8 mouse cellular contexts compared by ENCODE assay signal in genomic region chr9:41375984-41376651, GRCm38 (mm10).
A peak's percentile ranks its signal among the peaks of the same experiment; 100 is the strongest.
DNase-seq lines count a peak whose midpoint lies in the region; ATAC-seq lines count a peak whose summit lies in the region.

No protein-coding gene starts in this region.

- H3K4me2 ChIP-seq in kidney, embryonic 15.5 days: peak overlapping the region; percentile 72
- peak overlapping the region; percentile 55 for H3K4me2 ChIP-seq in intestine, embryonic 16.5 days (ENCODE audit: low read depth, low read length)
- peak overlapping the region; percentile 49 for H3K4me2 ChIP-seq in liver, embryonic 11.5 days

- H3K9ac ChIP-seq in kidney, embryonic 15.5 days: peak overlapping the region; percentile 47; the same call in 1 of the 2 replicates
- H3K9ac ChIP-seq in intestine, embryonic 16.5 days (ENCODE audit: low read depth, low read length): peak overlapping the region; percentile 56
- H3K9ac ChIP-seq in liver, embryonic 11.5 days (ENCODE audit: low read depth, low read length): no peak overlapping the region

- no peaks in the 10 kb centered on the region for H3K27me3 ChIP-seq in kidney, embryonic 15.5 days
- H3K27me3 ChIP-seq in intestine, embryonic 16.5 days (replicated peaks; ENCODE audit: control insufficient read depth, insufficient read depth, low read length): no peaks in the 10 kb centered on the region
- H3K27me3 ChIP-seq in liver, embryonic 11.5 days (replicated peaks; ENCODE audit: control insufficient read depth, insufficient read depth, low read length): no peaks in the 10 kb centered on the region

- H3K4me1 ChIP-seq in kidney, embryonic 15.5 days: peaks cover 44% of the 10 kb centered on the region
- peaks cover 11% of the 10 kb centered on the region for H3K4me1 ChIP-seq in intestine, embryonic 16.5 days (ENCODE audit: control insufficient read depth, insufficient read depth, low read length)
- no peaks in the 10 kb centered on the region for H3K4me1 ChIP-seq in liver, embryonic 11.5 days (replicated peaks; ENCODE audit: control insufficient read depth, insufficient read depth, low read length)

- DNase-seq in kidney, postnatal 25 days: no peak
- DNase-seq in embryo, embryonic 10.5 days (ENCODE audit: low spot score): peak; percentile 75
- peak; percentile 25 for DNase-seq in gastrocnemius, postnatal 25 days
- DNase-seq in liver, embryonic 11.5 days (ENCODE audit: low spot score): no peak
- peak; percentile 83 to 85 for DNase-seq in right cerebral cortex, adult 2 months (ENCODE audit: low spot score in 2 of 2)
- no peak for DNase-seq in urinary bladder, postnatal 4 days (ENCODE audit: low spot score in 2 of 2)

- no peak for ATAC-seq in kidney, embryonic 15.5 days (replicated peaks; ENCODE audit: low FRiP score)
- no peak for ATAC-seq in intestine, embryonic 16.5 days
- no peak for ATAC-seq in liver, embryonic 11.5 days (replicated peaks; ENCODE audit: low FRiP score)

- no peaks in the 10 kb centered on the region for H3K9me3 ChIP-seq in kidney, embryonic 15.5 days (replicated peaks)
- H3K9me3 ChIP-seq in intestine, embryonic 16.5 days (ENCODE audit: control insufficient read depth, low read length): no peaks in the 10 kb centered on the region
- H3K9me3 ChIP-seq in liver, embryonic 11.5 days (ENCODE audit: control insufficient read depth, low read length): no peaks in the 10 kb centered on the region

- WGBS in kidney, embryonic 15.5 days: 9% methylated on average over 24 of the region's 24 CpGs
- WGBS in intestine, embryonic 16.5 days: 11% methylated on average over 24 of the region's 24 CpGs
- WGBS in liver, embryonic 11.5 days: 24% methylated on average over 24 of the region's 24 CpGs

- H3K36me3 ChIP-seq in kidney, embryonic 15.5 days: no peaks in the 10 kb centered on the region
- H3K36me3 ChIP-seq in intestine, embryonic 16.5 days (ENCODE audit: control insufficient read depth, insufficient read depth, low read length): no peaks in the 10 kb centered on the region
- H3K36me3 ChIP-seq in liver, embryonic 11.5 days (ENCODE audit: control insufficient read depth, insufficient read depth, low read length): no peaks in the 10 kb centered on the region

- peak overlapping the region; percentile 45; the same call in 1 of the 2 replicates for H3K27ac ChIP-seq in kidney, embryonic 15.5 days
- H3K27ac ChIP-seq in intestine, embryonic 16.5 days (ENCODE audit: low read length): peak overlapping the region; percentile 33; the same call in 1 of the 2 replicates
- no peak overlapping the region for H3K27ac ChIP-seq in liver, embryonic 11.5 days (ENCODE audit: low read depth, low read length)

- H3K4me3 ChIP-seq in kidney, embryonic 15.5 days (replicated peaks): peak overlapping the region; percentile 35
- peak overlapping the region; percentile 25 for H3K4me3 ChIP-seq in intestine, embryonic 16.5 days (ENCODE audit: low read length)
- 0 out of 2 replicates have a peak overlapping the region, but pooled peaks have one; percentile 3 for H3K4me3 ChIP-seq in liver, embryonic 11.5 days (ENCODE audit: low read depth, low read length)

Comparison
In these comparisons a context has a peak if more than half of its experiments do, and no peak if none do; other contexts are left out.
1. DNase-seq: peak in embryo, embryonic 10.5 days (single experiment), gastrocnemius, postnatal 25 days (single experiment) and right cerebral cortex, adult 2 months (2 of 2); none in kidney, postnatal 25 days (0 of 2), liver, embryonic 11.5 days (single experiment) and urinary bladder, postnatal 4 days (0 of 2).
2. Peak in every context shown above with its lines, with median percentiles within 50 percentile points of each other: H3K4me2 ChIP-seq and H3K4me3 ChIP-seq.